Mouse (Mus musculus): ENCODE data around the gene Nupl1. TPM values are rescaled to one million over a fixed set of nuclear protein-coding genes. Genes with fewer than 3 reads are reported as not detected.

The Nupl1 gene
- not detected for polyA plus RNA-seq (2014; fragmentation: Illumina TruSeq; extraction: RNeasy Lipid Tissue Mini Kit (QIAGEN cat#74804); ENCODE audit: low read depth, low replicate concordance)

GRCm38 (mm10) chr14:60251281-60252003 lies at the start of gene Nupl1, which contains the start of gene Gm49336:
Nupl1 (minus strand) TSS chr14:60251431.
Gm49336 (minus strand) TSS chr14:60251507.

GRCm38 (mm10) chr14:60264990-60265876 lies 14.0 kb upstream of the Nupl1 start, which contains the start of gene Mtmr6:
Mtmr6 (plus strand) TSS chr14:60265228.

GRCm38 (mm10) chr14:60196884-60197283 lies 54.3 kb downstream of the Nupl1 start, which contains the start of gene Atp8a2:
Atp8a2 (minus strand) TSS chr14:60197179.

Other genes with a start within 250 kb of the Nupl1 start
- gene Atp8a2, start 54.3 kb downstream of the Nupl1 start, polyA plus RNA-seq (2014; fragmentation: Illumina TruSeq; extraction: RNeasy Lipid Tissue Mini Kit (QIAGEN cat#74804); ENCODE audit: low read depth, low replicate concordance), result 0.20 TPM
- 51.9 TPM for gene Gm49336, start 76 bp upstream of the Nupl1 start, polyA plus RNA-seq (2014; fragmentation: Illumina TruSeq; extraction: RNeasy Lipid Tissue Mini Kit (QIAGEN cat#74804); ENCODE audit: low read depth, low replicate concordance)
- gene Mtmr6, start 13.8 kb upstream of the Nupl1 start, polyA plus RNA-seq (2014; fragmentation: Illumina TruSeq; extraction: RNeasy Lipid Tissue Mini Kit (QIAGEN cat#74804); ENCODE audit: low read depth, low replicate concordance), result 126 TPM
- 0.12 TPM for gene Amer2, start 121.8 kb upstream of the Nupl1 start, polyA plus RNA-seq (2014; fragmentation: Illumina TruSeq; extraction: RNeasy Lipid Tissue Mini Kit (QIAGEN cat#74804); ENCODE audit: low read depth, low replicate concordance)